Mouse (Mus musculus) MEL (cell line): ENCODE data around the gene Kif11. TPM values are rescaled to one million over a fixed set of nuclear protein-coding genes. Genes with fewer than 3 reads are reported as not detected.

ENCODE experiments used
- DNase-seq: peaks from one replicate; pipeline ENCODE4 v3.0.0; 2011; ENCODE audit warnings: low read depth, low spot score
- H3K27ac ChIP-seq: 2 replicates; pipeline ENCODE4 v1.5.1; 2012; ENCODE audit warnings: low read depth, mild to moderate bottlenecking, control low read depth, low read length, moderate library complexity; ENCODE audit not compliant: control insufficient read depth
- H3K27me3 ChIP-seq, 2 experiments: fragments of 150-350 bp in 1 of 2; sonication (generic) in 1 of 2; 2 replicates each; pipeline ENCODE4 v1.6.1; 2012; ENCODE audit warnings: low read length in 2 of 2, mild to moderate bottlenecking in 2 of 2, improper control_type of control experiment in 1 of 2, moderate library complexity in 1 of 2; ENCODE audit not compliant: insufficient read depth in 2 of 2, control insufficient read depth in 1 of 2
- H3K36me3 ChIP-seq, 2 experiments: 2 replicates each; pipeline ENCODE4 v1.6.1; 2012 to 2014; ENCODE audit warnings: low read length in 2 of 2, improper control_type of control experiment in 1 of 2, inconsistent platforms in 1 of 2, mild to moderate bottlenecking in 1 of 2; ENCODE audit not compliant: insufficient read depth in 2 of 2, control insufficient read depth in 1 of 2
- H3K4me1 ChIP-seq, 2 experiments: fragments of 150-350 bp in 1 of 2; sonication (generic) in 1 of 2; 2 replicates each; pipeline ENCODE4 v1.6.1; 2012; ENCODE audit warnings: low read length in 2 of 2, improper control_type of control experiment in 1 of 2, mild to moderate bottlenecking in 1 of 2; ENCODE audit not compliant: insufficient read depth in 2 of 2, control insufficient read depth in 1 of 2
- H3K4me3 ChIP-seq, 2 experiments: fragments of 150-350 bp in 1 of 2; sonication (generic) in 1 of 2; 2 replicates each; pipeline ENCODE4 v1.5.1; 2012; ENCODE audit warnings: low read depth in 2 of 2, low read length in 2 of 2, mild to moderate bottlenecking in 2 of 2, moderate library complexity in 2 of 2, control low read depth in 1 of 2, improper control_type of control experiment in 1 of 2; ENCODE audit not compliant: control insufficient read depth in 1 of 2, insufficient read depth in 1 of 2
- H3K79me2 ChIP-seq: 2 replicates; pipeline ENCODE4 v1.6.1; 2012; ENCODE audit warnings: mild to moderate bottlenecking, low read length, moderate library complexity; ENCODE audit not compliant: control insufficient read depth, poor library complexity, insufficient read depth
- H3K9ac ChIP-seq: 2 replicates; pipeline ENCODE4 v1.6.1; 2012; ENCODE audit warnings: low read depth, mild to moderate bottlenecking, control low read depth, low read length, moderate library complexity; ENCODE audit not compliant: control insufficient read depth, poor library complexity, severe bottlenecking
- H3K9me3 ChIP-seq: fragments of 150-350 bp; sonication (generic); replicated peaks from 2 replicates; pipeline ENCODE4 v1.6.1; 2012; ENCODE audit warnings: mild to moderate bottlenecking, low read length, improper control_type of control experiment, moderate library complexity; ENCODE audit not compliant: insufficient read depth
- CHD1 ChIP-seq: IDR thresholded peaks from 2 replicates; pipeline ENCODE4 v1.6.1; 2012; ENCODE audit warnings: low read depth, mild to moderate bottlenecking, inconsistent platforms, low read length, improper control_type of control experiment
- E2F4 ChIP-seq: IDR thresholded peaks from 2 replicates; pipeline ENCODE4 v1.6.1; 2011; ENCODE audit warnings: low read depth, low read length, improper control_type of control experiment, borderline replicate concordance
- ELF1 ChIP-seq: IDR thresholded peaks from 2 replicates; pipeline ENCODE4 v1.6.1; 2014; ENCODE audit warnings: low read depth, mild to moderate bottlenecking, inconsistent platforms, low read length, improper control_type of control experiment, moderate library complexity
- EP300 ChIP-seq, 2 experiments: IDR thresholded peaks; 2 replicates each; pipeline ENCODE4 v1.6.1; 2011; ENCODE audit warnings: improper control_type of control experiment in 2 of 2, low read length in 2 of 2, low read depth in 1 of 2, mild to moderate bottlenecking in 1 of 2
- ETS1 ChIP-seq: IDR thresholded peaks from 2 replicates; pipeline ENCODE4 v1.6.1; 2012; ENCODE audit warnings: low read depth, mild to moderate bottlenecking, inconsistent platforms, low read length, improper control_type of control experiment, moderate library complexity
- GABPA ChIP-seq: IDR thresholded peaks from 2 replicates; pipeline ENCODE4 v1.6.1; 2012; ENCODE audit warnings: low read depth, mild to moderate bottlenecking, inconsistent platforms, low read length, improper control_type of control experiment, moderate library complexity
- GATA1 ChIP-seq: IDR thresholded peaks from 2 replicates; pipeline ENCODE4 v1.6.1; 2011; ENCODE audit warnings: low read depth, low read length, improper control_type of control experiment
- HCFC1 ChIP-seq: IDR thresholded peaks from 2 replicates; pipeline ENCODE4 v1.6.1; 2012; ENCODE audit warnings: low read depth, mild to moderate bottlenecking, inconsistent platforms, low read length, improper control_type of control experiment, moderate library complexity
- MAX ChIP-seq: IDR thresholded peaks from 2 replicates; pipeline ENCODE4 v1.6.1; 2011; ENCODE audit warnings: low read length, improper control_type of control experiment
- MAZ ChIP-seq: IDR thresholded peaks from 2 replicates; pipeline ENCODE4 v1.6.1; 2012; ENCODE audit warnings: low read depth, mild to moderate bottlenecking, inconsistent platforms, low read length, improper control_type of control experiment
- MXI1 ChIP-seq: IDR thresholded peaks from 2 replicates; pipeline ENCODE4 v1.6.1; 2011; ENCODE audit warnings: mild to moderate bottlenecking, low read depth, low read length, improper control_type of control experiment
- MYB ChIP-seq: IDR thresholded peaks from 2 replicates; pipeline ENCODE4 v1.6.1; 2011; ENCODE audit warnings: mild to moderate bottlenecking, low read depth, low read length, improper control_type of control experiment
- NELFE ChIP-seq: IDR thresholded peaks from 2 replicates; pipeline ENCODE4 v1.6.1; 2011; ENCODE audit warnings: low read depth, low read length, improper control_type of control experiment
- RAD21 ChIP-seq: IDR thresholded peaks from 2 replicates; pipeline ENCODE4 v1.6.1; 2011; ENCODE audit warnings: mild to moderate bottlenecking, low read depth, low read length, improper control_type of control experiment
- RCOR1 ChIP-seq: IDR thresholded peaks from 2 replicates; pipeline ENCODE4 v1.6.1; 2012; ENCODE audit warnings: low read depth, mild to moderate bottlenecking, inconsistent platforms, low read length, improper control_type of control experiment
- SIN3A ChIP-seq: IDR thresholded peaks from 2 replicates; pipeline ENCODE4 v1.6.1; 2012; ENCODE audit warnings: low read length, improper control_type of control experiment, inconsistent platforms
- SMC3 ChIP-seq: IDR thresholded peaks from 2 replicates; pipeline ENCODE4 v1.6.1; 2011; ENCODE audit warnings: low read depth, low read length, improper control_type of control experiment
- TAL1 ChIP-seq: IDR thresholded peaks from 2 replicates; pipeline ENCODE4 v1.6.1; 2012; ENCODE audit warnings: mild to moderate bottlenecking, inconsistent platforms, low read length, moderate library complexity, mixed read lengths
- TCF12 ChIP-seq: IDR thresholded peaks from 2 replicates; pipeline ENCODE4 v1.6.1; 2014; ENCODE audit warnings: low read depth, mild to moderate bottlenecking, inconsistent platforms, low read length, improper control_type of control experiment, moderate library complexity
- UBTF ChIP-seq: IDR thresholded peaks from 2 replicates; pipeline ENCODE4 v1.6.1; 2012; ENCODE audit warnings: low read depth, mild to moderate bottlenecking, inconsistent platforms, low read length, improper control_type of control experiment, moderate library complexity, borderline replicate concordance; ENCODE audit not compliant: insufficient read depth
- ZKSCAN1 ChIP-seq: IDR thresholded peaks from 2 replicates; pipeline ENCODE4 v1.6.1; 2012; ENCODE audit warnings: low read depth, mild to moderate bottlenecking, inconsistent platforms, low read length, improper control_type of control experiment, moderate library complexity
- ZNF384 ChIP-seq: IDR thresholded peaks from 2 replicates; pipeline ENCODE4 v1.6.1; 2012; ENCODE audit warnings: low read depth, mild to moderate bottlenecking, inconsistent platforms, low read length, improper control_type of control experiment
- polyA plus RNA-seq, 2 experiments: library from polyadenylated mRNA; stranded (reverse) in 1 of 2; unstranded in 1 of 2; fragments of >175 nt in 1 of 2; fragments of >200 nt in 1 of 2; gene quantifications; 2 replicates each; pipeline versions ENCODE4 v1.2.1 to v1.2.4; 2012; ENCODE audit warnings: low replicate concordance in 2 of 2, low read depth in 1 of 2; ENCODE audit not compliant: insufficient read length in 2 of 2, insufficient read depth in 1 of 2, missing spikeins in 1 of 2
- total RNA-seq: library from RNA; depleted of rRNA; stranded (reverse); fragments of 300-350 nt; gene quantifications from 2 replicates; pipeline ENCODE4 v1.2.3, GENCODE M21; 2012

The Kif11 gene
- total and polyA plus RNA-seq, 3 experiments = 44.8 to 50.5 (median 50.1) TPM

GRCm38 (mm10) chr19:37353331-37353730, 22.9 kb upstream of the Kif11 start:
- Histone ChIP-seq H3K4me1 (no peaks in the 10 kb centered on the region), H3K4me3 (no peak overlapping the region), H3K27me3 (no peaks in the 10 kb centered on the region), H3K36me3 (peaks cover 0 to 10% of the 10 kb centered on the region in 2 experiments; a peak in 2 of 4 replicates), H3K79me2 (peaks cover 24% of the 10 kb centered on the region), H3K27ac (no peak overlapping the region), H3K9me3 (no peaks in the 10 kb centered on the region), H3K9ac (no peak overlapping the region)
- TF ChIP-seq MAX (no peak), MYB (no peak), CHD1 (no peak), SMC3 (no peak), MXI1 (no peak), SIN3A (no peak), UBTF (no peak), HCFC1 (no peak), MAZ (no peak), RAD21 (no peak), GABPA (no peak), ZNF384 (no peak), TCF12 (no peak), ZKSCAN1 (no peak), E2F4 (no peak), NELFE (no peak)
- no peak for DNase-seq

GRCm38 (mm10) chr19:37360044-37360443, 16.2 kb upstream of the Kif11 start:
- H3K27me3 ChIP-seq = no peaks in the 10 kb centered on the region
- H3K9ac ChIP-seq = no peak overlapping the region
- peak; percentile 55 for DNase-seq
- H3K4me1 ChIP-seq = peaks cover 5 to 6% of the 10 kb centered on the region in 2 experiments; a peak in 3 of 4 replicates
- no peaks in the 10 kb centered on the region for H3K9me3 ChIP-seq
- peaks cover 0 to 10% of the 10 kb centered on the region in 2 experiments; a peak in 2 of 4 replicates for H3K36me3 ChIP-seq
- no peak for TF ChIP-seq SMC3
- no peak for TF ChIP-seq RCOR1
- TF ChIP-seq EP300 (IDR thresholded peaks at IDR 0.05; ENCODE audit: low read depth in 1 of 2, low read length in 2 of 2) = peak; percentile 65 to 71
- no peak for TF ChIP-seq CHD1
- no peak for TF ChIP-seq MAZ
- peak; percentile 40; the same call in 1 of the 2 replicates for TF ChIP-seq TCF12
- peak; percentile 54 for TF ChIP-seq TAL1
- TF ChIP-seq ELF1 = no peak
- peak; percentile 73; the same call in 1 of the 2 replicates for TF ChIP-seq GATA1
- TF ChIP-seq MYB = 0 out of 2 replicates have a peak, but pooled peaks have one; percentile 22
- TF ChIP-seq ETS1 = peak; percentile 77
- TF ChIP-seq NELFE = no peak
- no peak overlapping the region; the same call in 1 of the 2 replicates for H3K27ac ChIP-seq
- peaks cover 11% of the 10 kb centered on the region for H3K79me2 ChIP-seq
- H3K4me3 ChIP-seq = no peak overlapping the region
